Mouse (Mus musculus) limb, embryonic 14.5 days (tissue): Measurements from ENCODE around the gene Tubgcp6. TPM values are rescaled to one million over a fixed set of nuclear protein-coding genes. Genes with fewer than 3 reads are reported as not detected.

Source experiments
- ATAC-seq: fragments of 200-750 bp; cut with Nextera tagmentation; 2 replicates; pipeline ENCODE4 v1.8.0; 2017; ENCODE audit warnings: low read depth, moderate number of reproducible peaks, moderate TSS enrichment; ENCODE audit not compliant: low FRiP score
- DNase-seq: peaks from one replicate; pipeline ENCODE4 v3.0.0-alpha.2; 2015; ENCODE audit warnings: low spot score
- H3K27ac ChIP-seq: fragments of 300-500 bp; sonication (generic); replicated peaks from 2 replicates; pipeline ENCODE4 v1.5.1; 2014; ENCODE audit warnings: low read depth, mild to moderate bottlenecking, low read length, moderate library complexity, mixed read lengths
- H3K27me3 ChIP-seq: fragments of 300-500 bp; sonication (generic); 2 replicates; pipeline ENCODE4 v1.6.1; 2014; ENCODE audit warnings: low read length, mixed read lengths; ENCODE audit not compliant: control insufficient read depth, insufficient read depth
- H3K36me3 ChIP-seq: fragments of 300-500 bp; sonication (generic); 2 replicates; pipeline ENCODE4 v1.6.1; 2014; ENCODE audit warnings: mild to moderate bottlenecking, low read length, moderate library complexity, mixed read lengths; ENCODE audit not compliant: control insufficient read depth, insufficient read depth
- H3K4me1 ChIP-seq: fragments of 300-500 bp; sonication (generic); 2 replicates; pipeline ENCODE4 v1.6.1; 2014; ENCODE audit warnings: antibody characterized with exemption, low read length, mixed read lengths; ENCODE audit not compliant: control insufficient read depth, insufficient read depth
- H3K4me2 ChIP-seq: fragments of 300-500 bp; sonication (generic); replicated peaks from 2 replicates; pipeline ENCODE4 v1.6.1; 2014; ENCODE audit warnings: low read depth, mild to moderate bottlenecking, low read length, moderate library complexity; ENCODE audit not compliant: severe bottlenecking
- H3K4me3 ChIP-seq: fragments of 300-500 bp; sonication (generic); replicated peaks from 2 replicates; pipeline ENCODE4 v1.5.1; 2014; ENCODE audit warnings: low read length
- H3K9ac ChIP-seq: fragments of 300-500 bp; sonication (generic); 2 replicates; pipeline ENCODE4 v1.6.1; 2014; ENCODE audit warnings: mild to moderate bottlenecking, low read depth, low read length, moderate library complexity; ENCODE audit not compliant: severe bottlenecking
- H3K9me3 ChIP-seq: fragments of 300-500 bp; sonication (generic); 2 replicates; pipeline ENCODE4 v1.6.1; 2016; ENCODE audit warnings: low read length; ENCODE audit not compliant: control insufficient read depth
- POLR2A ChIP-seq: fragments of 200-500 bp; IDR thresholded peaks from 2 replicates; pipeline ENCODE4 v1.8.0; 2012; ENCODE audit warnings: inconsistent platforms, mild to moderate bottlenecking, moderate library complexity, borderline replicate concordance; ENCODE audit not compliant: insufficient read depth, insufficient read length; ENCODE audit errors: extremely low read depth
- WGBS: fragments of 180-500 bp; shearing (Covaris S2); extraction: QIAGEN DNeasy Blood & Tissue Kit; methylation state at CpG from one replicate; pipeline ENCODE4 v1.1.7; 2014; 5-methylcytosine and 5-hydroxymethylcytosine counted together
- polyA plus RNA-seq, 2 experiments: library from polyadenylated mRNA; depleted of rRNA in 1 of 2; stranded (reverse) in 1 of 2; unstranded in 1 of 2; fragments of >200 nt; fragmentation: Nextera tagmentation in 1 of 2; extraction: Ambion mirVana in 1 of 2; gene quantifications; 2 replicates each; pipeline versions ENCODE4 v1.2.1 to v1.2.3; 2012 to 2014

Tubgcp6 gene
- polyA plus RNA-seq, 2 experiments, result 17.2 to 36.8 TPM

GRCm38 (mm10) chr15:89076156-89076731, 46.7 kb downstream of the Tubgcp6 start:
- Histone ChIP-seq H3K4me1 (peaks cover 28% of the 10 kb centered on the region), H3K4me3 (peak overlapping the region; percentile 80), H3K27ac (peak overlapping the region; percentile 76), H3K9ac (peak overlapping the region; percentile 89), H3K27me3 (no peaks in the 10 kb centered on the region), H3K4me2 (peak overlapping the region; percentile 88), H3K36me3 (peaks cover 15% of the 10 kb centered on the region), H3K9me3 (no peaks in the 10 kb centered on the region)
- WGBS, result 0% methylated on average over 17 of the region's 39 CpGs
- TF ChIP-seq POLR2A, result no peak
- ATAC-seq (peak; percentile 38; the same call in 1 of the 2 replicates), DNase-seq (no peak)

GRCm38 (mm10) chr15:89075478-89076147, 47.3 kb downstream of the Tubgcp6 start:
- peak; percentile 52; the same call in 1 of the 2 replicates for TF ChIP-seq POLR2A
- no peaks in the 10 kb centered on the region for H3K27me3 ChIP-seq
- H3K9me3 ChIP-seq, result no peaks in the 10 kb centered on the region
- DNase-seq (peak; percentile 90), ATAC-seq (peak; percentile 96)
- peak overlapping the region; percentile 89 for H3K9ac ChIP-seq
- H3K4me1 ChIP-seq, result peaks cover 28% of the 10 kb centered on the region
- peaks cover 9% of the 10 kb centered on the region; the same call in 1 of the 2 replicates for H3K36me3 ChIP-seq
- H3K27ac ChIP-seq, result peak overlapping the region; percentile 76
- WGBS, result under 1% methylated on average over 31 of the region's 59 CpGs
- H3K4me3 ChIP-seq, result peak overlapping the region; percentile 80
- H3K4me2 ChIP-seq, result peak overlapping the region; percentile 88

DNA sequence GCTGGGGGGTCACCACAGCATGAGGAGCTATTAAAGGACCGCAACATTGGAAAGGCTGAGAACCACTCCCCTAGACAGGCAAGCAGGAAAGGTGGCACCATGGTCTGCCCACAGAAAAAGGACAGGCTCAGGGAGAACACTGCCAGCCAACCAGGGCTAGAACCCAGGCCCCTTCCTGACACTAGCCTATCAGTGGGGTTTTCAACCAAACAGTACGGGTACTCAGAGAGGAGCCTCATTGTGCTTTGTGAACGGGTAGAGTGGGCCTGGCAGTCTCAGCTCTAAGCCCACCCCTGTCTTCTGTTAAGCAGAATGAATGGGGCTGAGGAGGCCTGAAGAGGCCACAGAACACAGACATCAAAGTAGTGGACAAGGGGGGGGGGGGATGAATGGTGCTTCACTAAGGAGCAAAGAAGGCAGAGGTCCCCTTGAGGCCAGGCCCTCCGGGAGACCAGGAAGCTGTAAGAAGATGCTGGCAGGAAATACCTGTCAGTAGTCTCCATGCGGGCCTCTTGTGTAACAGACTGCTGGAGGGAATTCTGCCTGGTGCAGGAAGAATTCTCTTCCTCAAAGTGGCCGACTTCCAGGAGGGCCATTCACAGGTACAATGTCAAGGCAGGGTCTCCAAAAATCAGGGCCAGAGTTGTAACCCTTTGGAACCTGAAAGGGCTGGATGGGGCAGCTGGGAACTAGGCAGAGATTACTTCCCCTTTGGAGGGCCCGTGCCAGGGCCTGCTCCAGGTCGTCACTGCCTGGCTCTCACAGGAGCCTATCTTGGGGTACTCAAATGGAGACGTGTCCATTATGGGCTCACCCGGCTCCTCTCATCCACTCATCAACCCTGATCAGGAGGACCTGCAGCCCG, 48.1 kb downstream of the Tubgcp6 start, which contains the start of gene Trabd:
Trabd (plus strand) TSS at position 512 of the 865 bp plus-strand sequence.
- H3K36me3 ChIP-seq, result peaks cover 6% of the 10 kb centered on the region; the same call in 1 of the 2 replicates
- H3K4me2 ChIP-seq, result peak within 1 kb of the TSS; percentile 88
- peak within 1 kb of the TSS; percentile 89 for H3K9ac ChIP-seq
- WGBS, result 24% methylated on average over 11 of the region's 11 CpGs
- peaks cover 28% of the 10 kb centered on the region for H3K4me1 ChIP-seq
- no peak for DNase-seq
- H3K9me3 ChIP-seq, result no peaks in the 10 kb centered on the region
- no peak for TF ChIP-seq POLR2A
- peak within 1 kb of the TSS; percentile 80 for H3K4me3 ChIP-seq
- H3K27ac ChIP-seq, result peak within 1 kb of the TSS; percentile 76
- no peaks in the 10 kb centered on the region for H3K27me3 ChIP-seq
- ATAC-seq, result no peak

DNA sequence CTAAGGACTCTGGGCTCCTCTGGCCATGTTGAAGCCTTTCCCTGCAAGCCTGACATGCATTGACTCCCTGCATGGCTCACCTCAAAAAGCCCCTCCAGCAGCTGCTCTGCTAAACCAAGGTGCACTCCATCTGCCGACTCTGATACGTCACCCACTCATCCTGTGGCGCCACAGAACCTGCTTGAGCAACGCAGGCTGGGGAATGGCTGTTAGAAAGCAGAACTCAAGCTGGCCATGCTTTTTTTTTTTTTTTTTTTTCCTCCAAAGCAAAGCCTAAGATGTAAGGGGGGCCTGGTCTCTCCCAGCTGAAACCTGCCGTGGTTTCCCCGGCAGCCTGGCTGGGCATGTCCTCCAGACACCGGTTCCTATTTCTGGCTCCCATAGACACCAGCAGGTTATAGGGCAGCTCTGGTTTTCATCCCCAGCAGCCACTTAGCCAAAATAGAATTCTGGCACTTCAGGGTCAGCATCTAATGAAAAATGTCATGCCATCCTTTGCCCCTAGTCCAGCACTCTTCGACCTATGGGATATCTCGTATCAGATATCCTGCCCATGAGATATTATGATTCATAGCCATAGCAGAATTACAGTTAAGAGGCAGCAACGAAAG, 48.8 kb downstream of the Tubgcp6 start:
- Histone ChIP-seq H3K4me3 (no peak overlapping the region), H3K4me1 (peaks cover 28% of the 10 kb centered on the region), H3K27ac (no peak overlapping the region), H3K9me3 (no peaks in the 10 kb centered on the region), H3K27me3 (no peaks in the 10 kb centered on the region), H3K4me2 (no peak overlapping the region), H3K9ac (no peak overlapping the region), H3K36me3 (0 out of 2 replicates have a peak, but pooled peaks cover 3% of the 10 kb centered on the region)
- no peak for TF ChIP-seq POLR2A
- DNase-seq, result no peak
- ATAC-seq, result no peak
- WGBS, result 42% methylated on average over 10 of the region's 10 CpGs
